Mouse (Mus musculus) embryonic stem cell, embryonic (primary cell): Measurements from ENCODE around the gene Nkx6-2.

Source experiments
- CTCF ChIA-PET, 4 experiments: fragments of 300-600 bp in 2 of 4; fragments of 350-600 bp in 2 of 4; sonication (Branson Sonifier 250); formaldehyde crosslinking; loops; one replicate each; lab custom pipeline; 2022; ENCODE audit warnings: inconsistent platforms in 2 of 4; lab: Charles Lee
- POLR2A ChIA-PET, 4 experiments: fragments of 300-600 bp in 2 of 4; fragments of 350-600 bp in 2 of 4; sonication (Branson Sonifier 250); formaldehyde crosslinking; loops; one replicate each; lab custom pipeline; 2022; ENCODE audit warnings: antibody characterized with exemption in 4 of 4, inconsistent platforms in 1 of 4; lab: Charles Lee

The Nkx6-2 gene

DNA sequence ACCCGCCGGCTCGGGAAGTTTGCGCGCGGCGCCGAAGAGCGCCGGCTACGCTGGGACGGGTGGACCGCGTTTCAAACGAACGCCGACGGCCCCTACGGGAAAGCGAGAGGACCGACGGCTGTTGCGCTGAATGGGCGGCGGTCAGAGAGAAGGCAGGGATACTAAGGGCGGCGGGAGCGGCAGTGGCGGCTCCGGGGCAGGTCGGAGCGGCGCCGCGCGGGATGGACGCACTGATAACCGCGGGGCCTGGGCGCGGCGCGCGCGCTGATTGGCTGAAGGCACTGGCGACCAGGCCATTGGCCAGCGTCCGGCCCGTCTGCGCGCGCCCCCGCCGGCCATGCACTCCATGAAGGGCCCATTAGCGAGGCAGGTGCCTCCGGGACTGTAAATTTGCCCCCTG lies at the start of gene Nkx6-2:
TSS of gene Nkx6-2 (minus strand) at position 203 of the 400 bp plus-strand sequence.
- ChIA-PET CTCF (no interaction called here), POLR2A (no interaction called here)

DNA sequence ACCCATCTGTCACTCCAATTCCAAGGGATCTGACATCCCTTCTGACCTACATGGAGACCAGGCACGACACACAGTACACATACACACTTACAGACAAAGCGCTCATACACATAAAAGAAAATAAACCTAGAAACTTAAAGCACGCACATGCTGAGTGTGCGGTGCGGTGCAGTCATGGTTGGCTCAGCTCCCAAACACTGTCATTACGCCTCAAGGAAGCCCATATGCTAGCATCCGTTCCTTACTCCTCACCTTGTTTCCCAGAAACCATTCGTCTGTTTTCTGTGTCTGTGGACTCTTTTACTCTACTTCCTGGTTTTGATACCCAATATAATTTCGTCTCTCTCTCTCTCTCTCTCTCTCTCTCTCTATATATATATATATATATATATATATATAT lies 42.6 kb upstream of the Nkx6-2 start:
- ChIA-PET CTCF (interaction anchor here in 1 of 4 experiments (0.7 kb wide), 1 partner anchor 80 kb away, joined by 4 read pairs; no protein-coding TSS in a partner anchor), POLR2A (no interaction called here)

DNA sequence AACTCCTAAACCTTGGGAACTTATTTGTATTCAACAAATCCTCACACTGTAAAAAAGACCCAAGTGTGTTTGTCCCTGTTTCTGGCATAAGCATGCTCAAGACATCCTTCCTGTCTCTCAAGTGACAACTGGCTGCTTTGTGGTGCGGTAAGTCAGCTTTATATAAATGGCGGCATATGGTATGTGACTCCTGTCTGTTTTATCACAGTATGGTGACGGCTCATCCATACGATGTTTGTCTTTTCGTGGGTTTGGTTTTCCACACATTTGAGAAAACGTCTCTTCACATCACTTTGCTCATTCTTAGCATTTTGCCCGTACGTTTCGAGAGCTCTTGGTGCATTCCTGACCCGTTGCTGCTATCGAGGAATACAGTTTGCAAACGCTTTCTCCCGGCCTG lies 40.0 kb upstream of the Nkx6-2 start:
- POLR2A ChIA-PET = interaction anchor here in 1 of 4 experiments (1.1 kb wide), 1 partner anchor 28 kb away, joined by 3 read pairs; no protein-coding TSS in a partner anchor
- CTCF ChIA-PET = no interaction called here

- CTCF ChIA-PET = interaction anchor here (0.6 to 4.1 kb wide), 54 partner anchors 9 to 1201 kb away, joined by 3 to 26 read pairs (median 5); partner anchors contain the start of gene Cfap46 (in 1 of the 4)
- POLR2A ChIA-PET = interaction anchor here in 2 of 4 experiments (0.6 to 1.2 kb wide), 4 partner anchors 12 to 749 kb away, joined by 3 to 4 read pairs (median 4); no protein-coding TSS in a partner anchor
Measured at GRCm38 (mm10) chr7:139615767-139616766, 33.5 kb upstream of the Nkx6-2 start.

DNA sequence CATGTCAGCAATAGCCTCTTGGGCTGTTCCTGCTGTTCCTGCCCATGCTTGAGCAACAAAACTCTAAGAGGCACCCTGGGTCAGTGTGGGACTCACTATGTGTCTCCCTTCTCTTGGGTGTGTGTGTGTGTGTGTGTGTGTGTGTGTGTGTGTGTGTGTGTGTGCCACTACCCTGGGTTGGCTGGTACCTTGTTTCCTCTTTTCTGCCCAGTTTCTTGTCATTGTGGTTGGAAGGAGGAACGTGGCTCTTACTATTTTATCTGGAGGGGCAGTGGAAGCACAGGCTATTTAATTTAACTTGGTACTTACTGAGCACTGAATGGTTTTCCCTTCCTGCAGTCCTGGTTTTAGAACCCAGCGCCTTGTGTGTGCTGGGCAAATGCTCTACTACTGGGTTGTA lies 27.7 kb upstream of the Nkx6-2 start:
- POLR2A ChIA-PET = interaction anchor here in 1 of 4 experiments (0.6 to 0.7 kb wide), 2 partner anchors 240 kb away, joined by 3 read pairs; no protein-coding TSS in a partner anchor
- CTCF ChIA-PET = interaction anchor here in 1 of 4 experiments (0.7 kb wide), 1 partner anchor 16 kb away, joined by 5 read pairs; no protein-coding TSS in a partner anchor

DNA sequence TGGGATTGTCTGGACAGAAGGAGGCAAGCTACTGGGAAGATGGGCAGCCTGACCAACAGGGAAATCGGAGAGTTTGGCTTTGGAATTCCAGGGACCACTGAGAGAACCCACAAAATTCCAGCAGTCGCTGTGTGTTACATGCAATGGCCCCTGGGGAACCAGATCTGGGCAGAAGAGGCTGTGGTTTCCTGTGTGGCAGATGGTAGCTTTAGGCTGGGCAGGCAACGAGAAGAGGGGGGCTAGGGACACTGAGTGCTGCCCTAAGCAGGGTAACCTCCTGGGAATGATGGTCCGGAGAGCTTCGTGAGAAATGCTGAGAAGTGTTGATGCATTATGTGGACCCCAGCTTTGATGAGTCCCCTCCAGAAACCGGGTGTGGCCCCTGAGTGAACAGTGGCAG lies 13.3 kb upstream of the Nkx6-2 start:
- POLR2A ChIA-PET = interaction anchor here in 2 of 4 experiments (0.6 to 1.6 kb wide), 6 partner anchors 10 to 260 kb away, joined by 3 to 6 read pairs (median 3); no protein-coding TSS in a partner anchor
- CTCF ChIA-PET = interaction anchor here in 3 of 4 experiments (0.6 to 1.6 kb wide), 4 partner anchors 10 to 110 kb away, joined by 3 to 6 read pairs (median 4); no protein-coding TSS in a partner anchor

- POLR2A ChIA-PET = interaction anchor here in 2 of 4 experiments (0.7 to 1.8 kb wide), 5 partner anchors 9 to 19 kb away, joined by 3 to 7 read pairs (median 3); no protein-coding TSS in a partner anchor
- CTCF ChIA-PET = interaction anchor here in 2 of 4 experiments (1.2 to 1.6 kb wide), 2 partner anchors 9 to 21 kb away, joined by 4 to 6 read pairs; no protein-coding TSS in a partner anchor
Measured at GRCm38 (mm10) chr7:139595311-139595710, 12.7 kb upstream of the Nkx6-2 start.

DNA sequence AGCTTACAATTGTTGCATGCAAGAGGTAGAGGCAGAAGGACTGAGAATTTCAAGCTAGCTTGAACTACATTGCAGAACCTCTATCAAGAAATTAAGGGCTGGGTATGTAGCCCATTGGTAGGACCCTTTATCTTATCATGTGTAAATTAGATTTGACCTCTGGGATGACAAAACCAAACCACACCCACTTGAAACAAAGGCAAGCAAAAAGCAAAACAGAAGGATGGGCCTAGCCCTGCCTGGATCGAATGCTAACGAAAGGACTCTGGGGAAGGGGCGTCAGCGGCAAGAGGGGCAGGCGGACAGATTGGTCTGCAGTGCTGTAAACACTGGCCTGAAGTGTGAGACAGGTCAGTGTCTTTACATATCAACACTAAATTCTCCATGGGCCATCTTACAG lies 8.7 kb upstream of the Nkx6-2 start:
- ChIA-PET CTCF (interaction anchor here in 3 of 4 experiments (0.6 to 2.7 kb wide), 13 partner anchors 11 to 669 kb away, joined by 3 to 16 read pairs (median 4); partner anchors contain the start of gene Adgra1 (in 1 of the 3)), POLR2A (interaction anchor here in 2 of 4 experiments (1.0 to 4.1 kb wide), 6 partner anchors 8 to 378 kb away, joined by 3 to 25 read pairs (median 4); partner anchors contain the start of genes Lrrc27 (in 1 of the 2) and Stk32c (in 1 of the 2))

DNA sequence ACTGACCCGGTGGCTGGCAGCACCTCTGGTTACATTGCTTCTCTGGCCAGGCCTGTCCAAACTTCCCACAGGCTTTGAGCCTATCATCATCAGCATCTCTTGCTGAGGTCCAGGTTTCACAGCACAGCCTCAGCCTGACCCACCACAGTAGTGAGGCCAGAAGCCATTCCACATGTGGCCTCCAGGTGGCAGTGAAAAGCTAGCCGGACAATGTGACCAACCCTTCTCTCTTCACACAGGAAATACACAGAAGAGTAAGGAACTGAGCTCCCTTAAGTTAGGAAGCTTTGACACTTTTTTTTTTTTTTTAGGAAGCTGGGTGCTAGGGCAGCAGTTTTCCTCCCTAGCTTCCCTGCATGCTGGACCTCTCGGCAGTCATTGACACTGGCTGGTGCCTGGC lies 7.7 kb upstream of the Nkx6-2 start:
- POLR2A ChIA-PET = interaction anchor here in 3 of 4 experiments (0.6 to 4.1 kb wide), 12 partner anchors 9 to 695 kb away, joined by 3 to 25 read pairs (median 3); partner anchors contain the start of genes Lrrc27 (in 1 of the 3) and Stk32c (in 1 of the 3)

GRCm38 (mm10) chr7:139587919-139588318 lies 5.3 kb upstream of the Nkx6-2 start:
- ChIA-PET POLR2A (interaction anchor here in 1 of 4 experiments (0.6 kb wide), 1 partner anchor 224 kb away, joined by 4 read pairs; no protein-coding TSS in a partner anchor), CTCF (interaction anchor here in 2 of 4 experiments (0.5 to 4.9 kb wide), 5 partner anchors 28 to 1535 kb away, joined by 3 to 23 read pairs (median 6); no protein-coding TSS in a partner anchor)

More for the DNA sequence above, 7.7 kb upstream of the Nkx6-2 start:
- CTCF ChIA-PET = interaction anchor here (0.5 to 2.7 kb wide), 43 partner anchors 9 to 1998 kb away, joined by 3 to 16 read pairs (median 4); partner anchors contain the start of genes Cfap46 (in 2 of the 4), Lrrc27 (in 1 of the 4) and Stk32c (in 1 of the 4)

DNA sequence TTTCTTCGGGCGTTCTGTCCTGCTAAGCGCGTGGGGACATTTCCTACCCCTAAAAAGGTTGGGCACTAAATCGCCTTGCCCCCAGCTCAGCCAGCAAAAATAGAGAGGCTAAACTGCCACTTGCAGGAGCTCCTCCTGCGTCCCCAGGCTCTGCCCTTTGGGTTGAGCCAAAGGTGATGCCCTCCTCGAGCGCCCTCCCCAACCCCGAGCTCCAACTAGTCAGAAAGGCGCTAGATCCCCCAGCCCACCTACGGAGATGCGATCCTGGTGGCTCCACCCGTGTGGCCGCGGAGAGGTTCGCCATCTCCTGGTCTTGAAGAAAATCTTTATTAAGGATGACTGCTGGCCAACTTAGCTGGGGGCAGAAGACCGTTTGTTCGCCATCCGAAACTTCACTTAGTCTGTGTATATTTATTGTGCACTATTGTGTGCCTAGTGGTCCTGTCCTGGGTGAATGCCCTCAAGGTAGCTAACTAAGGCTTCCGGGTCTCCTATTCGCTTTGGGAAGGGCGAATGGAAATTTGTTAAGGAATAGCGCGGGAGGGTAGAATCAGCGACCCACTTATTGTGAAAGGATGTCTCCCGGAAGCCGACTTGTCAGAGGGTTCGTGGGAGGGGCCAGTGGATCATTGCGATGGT lies 2.7 kb upstream of the Nkx6-2 start:
- CTCF ChIA-PET = interaction anchor here (0.5 to 4.9 kb wide), 13 partner anchors 8 to 519 kb away, joined by 3 to 23 read pairs (median 4); no protein-coding TSS in a partner anchor
- POLR2A ChIA-PET = interaction anchor here in 3 of 4 experiments (0.7 to 1.5 kb wide), 5 partner anchors 10 to 282 kb away, joined by 3 to 6 read pairs (median 3); no protein-coding TSS in a partner anchor

GRCm38 (mm10) chr7:139584221-139585175 lies 1.9 kb upstream of the Nkx6-2 start:
- ChIA-PET CTCF (interaction anchor here in 2 of 4 experiments (0.6 to 4.9 kb wide), 8 partner anchors 7 to 454 kb away, joined by 3 to 23 read pairs (median 4); no protein-coding TSS in a partner anchor), POLR2A (interaction anchor here in 2 of 4 experiments (0.7 to 1.5 kb wide), 3 partner anchors 44 to 281 kb away, joined by 3 to 4 read pairs (median 3); no protein-coding TSS in a partner anchor)

DNA sequence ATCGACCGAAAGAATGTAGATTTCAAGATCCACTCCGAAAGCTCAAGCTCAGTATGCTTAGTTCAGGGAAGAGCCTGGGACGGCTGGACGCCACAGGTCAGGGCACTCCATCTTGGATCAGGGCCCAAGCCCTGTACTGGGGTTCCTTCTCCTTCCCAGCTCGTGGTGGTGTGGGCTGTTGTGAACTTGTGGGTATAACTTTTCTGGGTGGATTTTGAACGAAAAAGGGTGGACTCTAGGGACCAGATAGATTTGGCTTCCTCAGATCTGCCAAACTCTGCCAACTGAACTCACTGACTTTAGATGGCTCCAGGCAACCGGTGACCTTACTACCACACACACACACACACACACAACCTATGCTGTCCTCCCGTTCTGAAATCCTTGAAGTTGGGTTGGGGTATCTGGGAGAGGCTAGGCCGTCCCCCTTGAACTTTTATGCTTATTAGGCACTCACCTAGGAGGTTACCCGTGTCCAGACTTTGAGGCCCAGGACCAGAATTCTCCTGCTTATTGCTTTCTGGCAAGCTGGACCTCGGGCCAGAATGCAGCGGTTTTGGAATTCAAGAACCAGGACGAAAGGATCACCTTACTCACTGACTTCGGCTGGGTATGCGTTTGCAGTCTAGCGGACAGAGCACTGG lies 619 bp upstream of the Nkx6-2 start:
- CTCF ChIA-PET = interaction anchor here in 1 of 4 experiments (0.7 kb wide), 1 partner anchor 558 kb away, joined by 4 read pairs; no protein-coding TSS in a partner anchor
- POLR2A ChIA-PET = interaction anchor here in 1 of 4 experiments (0.6 kb wide), 1 partner anchor 368 kb away, joined by 5 read pairs; no protein-coding TSS in a partner anchor

DNA sequence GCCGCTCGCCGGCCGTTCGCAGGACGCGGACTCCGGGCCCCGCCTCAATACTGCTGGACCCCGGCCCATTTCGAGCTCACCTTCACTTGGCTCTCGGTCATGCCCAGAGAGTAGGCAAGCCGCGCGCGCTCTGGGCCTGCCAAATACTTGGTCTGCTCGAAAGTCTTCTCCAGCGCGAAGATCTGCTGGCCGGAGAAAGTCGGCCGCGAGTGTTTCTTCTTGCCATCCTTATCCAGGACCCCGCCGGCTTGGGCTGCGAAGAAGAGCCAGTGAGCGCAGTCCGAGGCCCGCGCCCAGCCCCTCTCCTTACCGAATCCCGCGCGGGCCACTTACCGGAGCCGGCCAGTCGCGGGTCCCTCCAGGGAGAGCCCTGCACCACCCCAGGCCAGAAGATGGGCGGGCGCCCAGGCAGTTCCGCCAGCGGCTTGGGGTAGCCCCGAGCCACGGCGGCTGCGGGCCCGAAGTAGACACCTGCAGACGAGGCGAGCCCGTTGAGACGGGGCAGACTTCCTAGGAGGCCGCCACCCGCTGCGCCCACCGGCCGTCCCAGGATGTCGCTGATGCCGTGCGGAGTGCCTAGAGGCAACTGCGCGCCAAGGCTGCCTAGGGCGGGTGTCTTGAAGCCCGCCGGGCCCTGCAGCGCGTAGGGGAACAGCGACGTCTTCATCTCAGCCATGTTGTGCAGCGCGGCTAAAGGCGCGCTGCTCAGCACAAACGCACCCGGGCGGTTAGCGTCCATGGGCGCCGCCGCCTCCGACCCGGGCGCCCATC lies 611 bp downstream of the Nkx6-2 start:
- ChIA-PET CTCF (no interaction called here), POLR2A (interaction anchor here in 3 of 4 experiments (0.6 to 2.8 kb wide), 5 partner anchors 8 to 15 kb away, joined by 3 to 25 read pairs (median 7); no protein-coding TSS in a partner anchor)
